Mouse (Mus musculus) heart, embryonic 11.5 days (tissue): ENCODE data around the gene Ddx19a. TPM values are rescaled to one million over a fixed set of nuclear protein-coding genes. Genes with fewer than 3 reads are reported as not detected.
"Not testable (repeated sequence)": the region's sequence is repeated elsewhere in the genome, so short reads cannot be mapped to it uniquely, and the experiment has no call there.

Experiments
- ATAC-seq: fragments of 200-750 bp; cut with Nextera tagmentation; replicated peaks from 2 replicates; pipeline ENCODE4 v1.8.0; 2017; ENCODE audit warnings: moderate library complexity; ENCODE audit not compliant: insufficient number of reproducible peaks, low FRiP score, low TSS enrichment
- H3K27ac ChIP-seq: fragments of 300-500 bp; sonication (generic); 2 replicates; pipeline ENCODE4 v1.5.1; 2014; ENCODE audit warnings: mild to moderate bottlenecking, low read depth, low read length
- H3K27me3 ChIP-seq: fragments of 300-500 bp; sonication (generic); 2 replicates; pipeline ENCODE4 v1.6.1; 2014; ENCODE audit warnings: mild to moderate bottlenecking, low read length, mixed read lengths; ENCODE audit not compliant: control insufficient read depth, insufficient read depth
- H3K36me3 ChIP-seq: fragments of 300-500 bp; sonication (generic); 2 replicates; pipeline ENCODE4 v1.6.1; 2014; ENCODE audit warnings: mild to moderate bottlenecking, low read length, moderate library complexity, mixed read lengths; ENCODE audit not compliant: control insufficient read depth, insufficient read depth
- H3K4me1 ChIP-seq: fragments of 300-500 bp; sonication (generic); 2 replicates; pipeline ENCODE4 v1.6.1; 2014; ENCODE audit warnings: low read length; ENCODE audit not compliant: control insufficient read depth, insufficient read depth
- H3K4me2 ChIP-seq: fragments of 300-500 bp; sonication (generic); 2 replicates; pipeline ENCODE4 v1.6.1; 2014; ENCODE audit warnings: mild to moderate bottlenecking, moderate library complexity
- H3K4me3 ChIP-seq: fragments of 300-500 bp; sonication (generic); 2 replicates; pipeline ENCODE4 v1.5.1; 2014; ENCODE audit warnings: low read depth, low read length
- H3K9ac ChIP-seq: fragments of 300-500 bp; sonication (generic); 2 replicates; pipeline ENCODE4 v1.6.1; 2014; ENCODE audit warnings: mild to moderate bottlenecking, low read depth, low read length, moderate library complexity
- H3K9me3 ChIP-seq: fragments of 300-500 bp; sonication (generic); replicated peaks from 2 replicates; pipeline ENCODE4 v1.6.1; 2016; ENCODE audit warnings: low read length; ENCODE audit not compliant: control insufficient read depth
- WGBS: fragments of 180-500 bp; shearing (Covaris S2); extraction: QIAGEN DNeasy Blood & Tissue Kit; methylation state at CpG from one replicate; pipeline ENCODE4 v1.1.7; 2014; ENCODE audit not compliant: insufficient replicate concordance; 5-methylcytosine and 5-hydroxymethylcytosine counted together
- polyA plus RNA-seq: library from polyadenylated mRNA; unstranded; fragments of >200 nt; fragmentation: Nextera tagmentation; extraction: Ambion mirVana; gene quantifications from 2 replicates; pipeline ENCODE4 v1.2.1, GENCODE M21; 2014

Gene Ddx19a
- polyA plus RNA-seq, 1 experiment from 2014 or later: 23.4 TPM

- Histone ChIP-seq H3K27ac (no peak overlapping the region), H3K27me3 (no peaks in the 10 kb centered on the region), H3K4me2 (no peak overlapping the region), H3K9ac (no peak overlapping the region), H3K9me3 (no peaks in the 10 kb centered on the region), H3K4me1 (peaks cover 14% of the 10 kb centered on the region), H3K4me3 (no peak overlapping the region), H3K36me3 (no peaks in the 10 kb centered on the region)
- 84% methylated on average over 6 of the region's 6 CpGs for WGBS
- no peak for ATAC-seq
Measured at GRCm38 (mm10) chr8:111030045-111030444, 32.4 kb upstream of the Ddx19a start.

GRCm38 (mm10) chr8:111029589-111029988 lies 32.0 kb upstream of the Ddx19a start:
- no peak overlapping the region for H3K4me2 ChIP-seq
- no peak overlapping the region for H3K4me3 ChIP-seq
- ATAC-seq: no peak
- no peak overlapping the region for H3K9ac ChIP-seq
- 45% methylated on average over 4 of the region's 4 CpGs for WGBS
- H3K9me3 ChIP-seq: no peaks in the 10 kb centered on the region
- H3K27ac ChIP-seq: no peak overlapping the region
- H3K36me3 ChIP-seq: no peaks in the 10 kb centered on the region
- H3K27me3 ChIP-seq: no peaks in the 10 kb centered on the region
- H3K4me1 ChIP-seq: peaks cover 10% of the 10 kb centered on the region

DNA sequence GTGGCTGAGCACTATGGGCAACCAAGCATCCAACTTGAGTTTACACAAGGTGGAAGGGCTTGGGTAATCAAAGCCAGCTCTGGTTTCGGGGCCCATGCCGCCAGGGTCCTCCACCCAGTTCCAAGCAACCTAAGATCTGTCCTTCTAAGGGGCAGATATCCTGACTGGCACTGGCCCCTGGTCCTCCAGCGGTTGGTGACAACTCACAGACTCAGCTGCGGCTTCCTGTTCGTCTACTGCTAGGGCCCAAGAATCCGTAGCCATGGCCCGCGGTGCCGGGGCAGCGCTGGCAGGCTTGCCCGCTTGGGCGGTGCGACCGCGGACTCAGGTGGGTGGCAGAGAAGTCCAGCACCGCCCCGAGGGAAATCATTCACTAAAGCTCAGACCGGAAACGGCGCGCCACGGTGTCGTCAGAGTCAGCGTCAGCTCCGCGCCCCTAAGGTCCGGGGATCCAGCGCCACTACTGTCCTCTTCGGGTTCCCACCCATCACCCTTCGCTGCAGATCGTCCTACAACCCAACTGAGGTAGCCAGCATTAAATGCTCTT lies 29.9 kb upstream of the Ddx19a start:
- Histone ChIP-seq H3K4me2 (peak overlapping the region; percentile 90), H3K27ac (peak overlapping the region; percentile 66), H3K36me3 (no peaks in the 10 kb centered on the region), H3K4me3 (peak overlapping the region; percentile 84), H3K9me3 (no peaks in the 10 kb centered on the region), H3K4me1 (0 out of 2 replicates have a peak, but pooled peaks cover 4% of the 10 kb centered on the region), H3K27me3 (no peaks in the 10 kb centered on the region), H3K9ac (peak overlapping the region; percentile 91)
- ATAC-seq: peak; percentile 83
- under 1% methylated on average over 31 of the region's 31 CpGs for WGBS

GRCm38 (mm10) chr8:111026609-111027008 lies 29.0 kb upstream of the Ddx19a start:
- ATAC-seq, H3K9ac ChIP-seq, H3K36me3 ChIP-seq, H3K9me3 ChIP-seq, H3K27ac ChIP-seq, H3K4me2 ChIP-seq, H3K4me3 ChIP-seq, H3K4me1 ChIP-seq, H3K27me3 ChIP-seq: not testable (repeated sequence)
- 92% methylated on average over 1 of the region's 2 CpGs for WGBS

GRCm38 (mm10) chr8:111010230-111010991 lies 12.8 kb upstream of the Ddx19a start:
- not testable (repeated sequence) for H3K4me1 ChIP-seq, H3K9me3 ChIP-seq, ATAC-seq, H3K27me3 ChIP-seq, H3K9ac ChIP-seq, H3K36me3 ChIP-seq, H3K4me3 ChIP-seq, H3K27ac ChIP-seq, H3K4me2 ChIP-seq
- 79% methylated on average over 8 of the region's 10 CpGs for WGBS

GRCm38 (mm10) chr8:110996641-110997430 lies 764 bp downstream of the Ddx19a start:
- peak overlapping the region; percentile 68 for H3K4me2 ChIP-seq
- ATAC-seq: no peak
- 0 out of 2 replicates have a peak, but pooled peaks cover 3% of the 10 kb centered on the region for H3K4me1 ChIP-seq
- peaks cover 8% of the 10 kb centered on the region; the same call in 1 of the 2 replicates for H3K36me3 ChIP-seq
- no peaks in the 10 kb centered on the region for H3K27me3 ChIP-seq
- peak overlapping the region; percentile 85 for H3K9ac ChIP-seq
- H3K27ac ChIP-seq: peak overlapping the region; percentile 54
- peak overlapping the region; percentile 94 for H3K4me3 ChIP-seq
- WGBS: 35% methylated on average over 16 of the region's 16 CpGs
- no peaks in the 10 kb centered on the region for H3K9me3 ChIP-seq

DNA sequence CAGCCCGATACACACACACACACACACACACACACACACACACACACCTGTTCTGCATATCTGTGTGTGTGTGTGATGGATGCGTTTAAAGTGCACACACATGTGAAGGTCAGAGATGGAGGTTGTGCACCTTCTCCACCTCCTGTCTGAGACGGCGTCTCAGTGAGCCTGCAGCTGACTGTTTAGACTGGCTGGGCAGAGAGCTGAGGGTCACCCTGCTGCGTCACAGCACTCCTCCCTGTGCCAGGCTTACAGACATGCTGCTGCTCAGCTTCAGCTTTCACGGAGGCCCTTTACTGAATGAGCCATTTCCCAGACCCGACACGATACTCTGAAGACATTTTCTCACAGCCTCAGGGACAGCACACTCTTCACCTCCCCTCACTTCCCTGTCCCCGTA lies 7.6 kb downstream of the Ddx19a start:
- no peak overlapping the region for H3K27ac ChIP-seq
- no peaks in the 10 kb centered on the region for H3K9me3 ChIP-seq
- peaks cover 35% of the 10 kb centered on the region for H3K36me3 ChIP-seq

GRCm38 (mm10) chr8:110987805-110988744 lies 9.5 kb downstream of the Ddx19a start:
- no peak overlapping the region for H3K27ac ChIP-seq
- no peak overlapping the region for H3K4me2 ChIP-seq
- WGBS: 74% methylated on average over 8 of the region's 8 CpGs
- H3K4me3 ChIP-seq: no peak overlapping the region
- no peaks in the 10 kb centered on the region for H3K4me1 ChIP-seq
- no peak for ATAC-seq
- H3K36me3 ChIP-seq: peaks cover 39% of the 10 kb centered on the region
- H3K9me3 ChIP-seq: no peaks in the 10 kb centered on the region
- H3K27me3 ChIP-seq: no peaks in the 10 kb centered on the region
- H3K9ac ChIP-seq: no peak overlapping the region

More for the DNA sequence above, 7.6 kb downstream of the Ddx19a start:
- Histone ChIP-seq H3K27me3 (no peaks in the 10 kb centered on the region), H3K4me1 (no peaks in the 10 kb centered on the region), H3K9ac (no peak overlapping the region), H3K4me2 (no peak overlapping the region), H3K4me3 (no peak overlapping the region)
- WGBS: 85% methylated on average over 9 of the region's 9 CpGs
- no peak for ATAC-seq
